Mouse (Mus musculus) brain, embryonic 14.5 days (tissue): Measurements from ENCODE around the gene Sgf29.

Source experiments
- CTCF ChIP-seq: fragments of 200-500 bp; IDR thresholded peaks from 2 replicates; pipeline ENCODE4 v1.5.1; 2012; ENCODE audit warnings: inconsistent platforms, mild to moderate bottlenecking, moderate library complexity, borderline replicate concordance; ENCODE audit not compliant: insufficient read depth, insufficient read length; ENCODE audit errors: extremely low read depth
- POLR2A ChIP-seq: fragments of 200-500 bp; IDR thresholded peaks from 2 replicates; pipeline ENCODE4 v1.6.1; 2012; ENCODE audit warnings: mild to moderate bottlenecking, inconsistent platforms, borderline replicate concordance; ENCODE audit not compliant: poor library complexity, insufficient read depth, insufficient read length, severe bottlenecking; ENCODE audit errors: extremely low read depth

- TF ChIP-seq CTCF, result no peak
- 0 out of 2 replicates have a peak, but pooled peaks have one; percentile 4 for TF ChIP-seq POLR2A
Observed at GRCm38 (mm10) chr7:126695210-126695611, 46.1 kb downstream of the Sgf29 start, which contains the start of gene Bola2.
